Mouse (Mus musculus): ENCODE data around the gene Smim24.

Smim24 gene

GRCm38 (mm10) chr10:81433541-81434289 is 40.9 kb downstream of the Smim24 start:
- DNase-seq (ENCODE audit: low spot score in 2 of 2): no peak

- DNase-seq (ENCODE audit: low spot score in 2 of 2): no peak
Observed at GRCm38 (mm10) chr10:81434361-81435263, 41.8 kb downstream of the Smim24 start.

- DNase-seq (ENCODE audit: low spot score in 2 of 2): peak; percentile 59 to 77
Observed at GRCm38 (mm10) chr10:81435436-81435835, 42.6 kb downstream of the Smim24 start.

GRCm38 (mm10) chr10:81441019-81441418 is 48.2 kb downstream of the Smim24 start:
- no peak for DNase-seq (ENCODE audit: low spot score in 2 of 2)

Data from right cerebral cortex, adult 2 months (tissue).